Mouse (Mus musculus): ENCODE data around the gene Plekhh1. TPM values are rescaled to one million over a fixed set of nuclear protein-coding genes. Genes with fewer than 3 reads are reported as not detected.

The Plekhh1 gene
- polyA plus RNA-seq (2015; fragmentation: Illumina TruSeq; extraction: RNeasy Lipid Tissue Mini Kit (QIAGEN cat#74804); ENCODE audit: insufficient read depth, low replicate concordance) = 0.30 TPM

GRCm38 (mm10) chr12:79028911-79029861, at the start of gene Plekhh1:
TSS of gene Plekhh1 (plus strand) at chr12:79029163.

GRCm38 (mm10) chr12:79007126-79007753, 21.7 kb upstream of the Plekhh1 start, which contains the start of gene Tmem229b:
TSS of gene Tmem229b (minus strand) at chr12:79007627.

GRCm38 (mm10) chr12:79089182-79089812, 60.3 kb downstream of the Plekhh1 start, which contains the start of gene Pigh:
TSS of gene Pigh (minus strand) at chr12:79089651.

GRCm38 (mm10) chr12:79130299-79131177, 101.6 kb downstream of the Plekhh1 start, which contains the start of gene Arg2:
TSS of gene Arg2 (plus strand) at chr12:79130777.

Other genes with a start within 250 kb of the Plekhh1 start
- 88.8 TPM for gene Atp6v1d, start 167.5 kb upstream of the Plekhh1 start, polyA plus RNA-seq (2015; fragmentation: Illumina TruSeq; extraction: RNeasy Lipid Tissue Mini Kit (QIAGEN cat#74804); ENCODE audit: insufficient read depth, low replicate concordance)
- 68.4 TPM for gene Eif2s1, start 167.3 kb upstream of the Plekhh1 start, polyA plus RNA-seq (2015; fragmentation: Illumina TruSeq; extraction: RNeasy Lipid Tissue Mini Kit (QIAGEN cat#74804); ENCODE audit: insufficient read depth, low replicate concordance)
- 1.2 TPM for gene Plek2, start 122.2 kb upstream of the Plekhh1 start, polyA plus RNA-seq (2015; fragmentation: Illumina TruSeq; extraction: RNeasy Lipid Tissue Mini Kit (QIAGEN cat#74804); ENCODE audit: insufficient read depth, low replicate concordance)
- gene Tmem229b, start 21.5 kb upstream of the Plekhh1 start, polyA plus RNA-seq (2015; fragmentation: Illumina TruSeq; extraction: RNeasy Lipid Tissue Mini Kit (QIAGEN cat#74804); ENCODE audit: insufficient read depth, low replicate concordance) = 79.8 TPM
- 21.9 TPM for gene Pigh, start 60.5 kb downstream of the Plekhh1 start, polyA plus RNA-seq (2015; fragmentation: Illumina TruSeq; extraction: RNeasy Lipid Tissue Mini Kit (QIAGEN cat#74804); ENCODE audit: insufficient read depth, low replicate concordance)
- gene Arg2, start 101.6 kb downstream of the Plekhh1 start, polyA plus RNA-seq (2015; fragmentation: Illumina TruSeq; extraction: RNeasy Lipid Tissue Mini Kit (QIAGEN cat#74804); ENCODE audit: insufficient read depth, low replicate concordance) = 2.6 TPM
- gene Vti1b, start 143.5 kb downstream of the Plekhh1 start, polyA plus RNA-seq (2015; fragmentation: Illumina TruSeq; extraction: RNeasy Lipid Tissue Mini Kit (QIAGEN cat#74804); ENCODE audit: insufficient read depth, low replicate concordance) = 107 TPM
- gene Rdh11, start 163.1 kb downstream of the Plekhh1 start, polyA plus RNA-seq (2015; fragmentation: Illumina TruSeq; extraction: RNeasy Lipid Tissue Mini Kit (QIAGEN cat#74804); ENCODE audit: insufficient read depth, low replicate concordance) = 18.4 TPM
- gene Rdh12, start 179.8 kb downstream of the Plekhh1 start, polyA plus RNA-seq (2015; fragmentation: Illumina TruSeq; extraction: RNeasy Lipid Tissue Mini Kit (QIAGEN cat#74804); ENCODE audit: insufficient read depth, low replicate concordance) = 24.4 TPM

All from spleen, adult 10 weeks (tissue).